Mouse (Mus musculus): Measurements from ENCODE around the gene Dctn2. TPM values are rescaled to one million over a fixed set of nuclear protein-coding genes. Genes with fewer than 3 reads are reported as not detected.
"Not testable (repeated sequence)": the region's sequence is repeated elsewhere in the genome, so short reads cannot be mapped to it uniquely, and the experiment has no call there.

The Dctn2 gene
- polyA plus RNA-seq, 1 experiment from 2014 or later = 188 TPM

DNA sequence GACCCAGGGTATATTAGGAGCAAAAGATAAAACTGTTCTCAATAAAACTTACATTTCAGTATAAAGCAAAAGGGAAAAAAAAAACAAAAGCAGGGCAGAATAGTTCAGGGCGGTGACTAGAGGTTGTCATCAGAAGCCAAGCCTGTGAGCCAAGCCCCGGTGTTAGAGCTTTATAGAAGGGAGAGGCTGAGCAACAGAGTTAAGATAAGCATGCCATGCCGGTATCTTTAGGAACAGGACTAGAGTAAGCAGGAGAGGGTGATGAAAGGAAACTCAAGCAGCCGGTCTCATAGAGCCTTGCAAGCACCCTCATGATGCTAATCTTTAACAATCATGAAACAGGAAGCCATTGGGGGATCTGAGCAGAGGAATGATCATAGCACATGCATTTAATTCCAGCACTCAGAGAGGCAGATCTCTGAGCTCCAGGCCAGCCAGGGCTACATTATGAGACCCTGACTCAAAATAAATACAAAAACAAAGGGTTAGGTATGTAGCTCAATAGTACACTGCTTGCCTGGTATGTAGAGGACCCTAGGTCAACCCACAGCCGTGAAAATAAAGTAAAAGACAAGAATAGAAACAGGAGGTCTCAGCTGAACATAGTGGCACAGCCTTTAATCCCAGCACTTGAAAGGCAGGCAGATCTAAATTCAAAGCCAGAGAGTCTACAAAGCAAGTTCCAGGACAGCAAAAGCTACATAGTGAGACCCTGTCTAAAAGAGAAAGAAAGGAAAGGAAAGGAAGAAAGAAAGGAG, 25.9 kb downstream of the Dctn2 start:
- no peak for ATAC-seq (ENCODE audit: low FRiP score, low read depth)
- H3K36me3 ChIP-seq = peaks cover 45% of the 10 kb centered on the region
- H3K27me3 ChIP-seq = no peaks in the 10 kb centered on the region
- H3K4me2 ChIP-seq (replicated peaks) = peak overlapping the region; percentile 95
- H3K4me1 ChIP-seq = peaks cover 36% of the 10 kb centered on the region
- H3K27ac ChIP-seq = no peak overlapping the region
- H3K4me3 ChIP-seq = peak overlapping the region; percentile 70
- no peaks in the 10 kb centered on the region for H3K9me3 ChIP-seq
- peak overlapping the region; percentile 69 for H3K9ac ChIP-seq
- WGBS = 57% methylated on average over 5 of the region's 5 CpGs

- Histone ChIP-seq H3K4me3 (no peak overlapping the region), H3K36me3 (peaks cover 51% of the 10 kb centered on the region), H3K27me3 (no peaks in the 10 kb centered on the region), H3K4me1 (peaks cover 26% of the 10 kb centered on the region), H3K9me3 (no peaks in the 10 kb centered on the region), H3K4me2 (replicated peaks) (no peak overlapping the region), H3K27ac (no peak overlapping the region), H3K9ac (no peak overlapping the region)
- 88% methylated on average over 6 of the region's 6 CpGs for WGBS
- no peak for ATAC-seq (ENCODE audit: low FRiP score, low read depth)
These were observed 26.9 kb downstream of the Dctn2 start for GRCm38 (mm10) chr10:127292987-127293538.

DNA sequence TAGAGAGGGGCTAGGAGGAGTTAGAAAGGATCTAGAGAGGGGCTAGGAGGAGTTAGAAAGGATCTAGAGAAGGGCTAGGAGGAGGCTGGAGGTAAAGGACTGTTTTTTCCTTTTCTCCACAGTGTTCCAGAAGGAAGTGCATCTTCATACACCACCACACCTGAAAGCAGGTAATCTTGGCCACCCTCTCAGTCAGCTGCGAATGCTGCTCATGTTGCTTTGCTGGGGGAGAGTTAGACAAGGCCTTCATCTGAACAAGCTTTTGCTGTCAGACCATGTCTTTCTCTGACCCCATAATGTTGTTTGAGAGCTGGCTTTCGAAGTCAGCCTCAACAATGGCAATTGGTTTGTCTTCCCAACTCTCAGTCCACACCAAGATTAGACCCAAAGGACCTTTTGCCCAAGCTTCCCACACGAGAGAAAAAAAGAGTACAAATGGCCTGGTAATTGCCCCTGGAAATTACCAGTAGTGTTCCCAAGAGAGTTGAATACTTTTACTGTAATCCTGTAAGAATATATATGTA, 27.5 kb downstream of the Dctn2 start:
- no peak for ATAC-seq (ENCODE audit: low FRiP score, low read depth)
- Histone ChIP-seq H3K27ac (no peak overlapping the region), H3K4me2 (replicated peaks) (no peak overlapping the region), H3K9ac (no peak overlapping the region), H3K27me3 (no peaks in the 10 kb centered on the region), H3K4me3 (no peak overlapping the region), H3K9me3 (no peaks in the 10 kb centered on the region), H3K4me1 (peaks cover 26% of the 10 kb centered on the region), H3K36me3 (peaks cover 52% of the 10 kb centered on the region)
- 80% methylated on average over 3 of the region's 3 CpGs for whole genome bisulfite sequencing

DNA sequence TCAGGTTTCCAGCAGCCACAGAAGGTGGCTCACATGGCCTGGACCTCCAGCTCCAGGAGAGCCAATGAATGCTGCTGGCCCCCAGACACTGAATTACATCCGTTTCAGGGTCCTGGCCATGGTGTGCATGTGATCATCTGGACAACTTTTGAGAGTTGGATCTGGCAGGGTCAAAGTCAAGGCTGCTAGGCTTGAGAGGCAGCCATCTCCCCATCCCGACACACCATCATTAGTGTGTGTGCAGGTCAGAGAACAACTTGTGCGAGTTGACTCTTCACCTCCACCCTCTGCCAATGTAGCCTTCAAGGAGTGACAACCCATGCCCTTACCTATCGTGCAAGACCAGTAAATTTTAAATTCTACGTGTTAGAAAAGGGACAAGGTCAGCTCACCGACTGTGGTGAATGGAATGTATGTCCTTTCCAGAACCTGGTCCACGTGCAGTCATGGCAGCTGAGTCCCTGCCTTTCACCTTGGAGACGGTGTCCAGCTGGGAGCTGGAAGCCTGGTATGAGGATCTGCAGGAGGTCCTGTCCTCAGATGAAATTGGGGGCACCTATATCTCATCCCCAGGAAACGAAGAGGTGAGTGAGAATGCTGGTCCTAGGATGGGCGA, 28.8 kb downstream of the Dctn2 start:
- 89% methylated on average over 10 of the region's 10 CpGs for WGBS
- Histone ChIP-seq H3K9ac (no peak overlapping the region), H3K36me3 (peaks cover 65% of the 10 kb centered on the region)

GRCm38 (mm10) chr10:127295986-127296794, 30.0 kb downstream of the Dctn2 start:
- Histone ChIP-seq H3K36me3 (peaks cover 77% of the 10 kb centered on the region), H3K4me2 (replicated peaks) (no peak overlapping the region), H3K27me3 (no peaks in the 10 kb centered on the region), H3K27ac (no peak overlapping the region), H3K4me1 (peaks cover 18% of the 10 kb centered on the region), H3K9ac (no peak overlapping the region), H3K4me3 (no peak overlapping the region), H3K9me3 (no peaks in the 10 kb centered on the region)
- ATAC-seq (ENCODE audit: low FRiP score, low read depth) = no peak
- WGBS = 91% methylated on average over 24 of the region's 24 CpGs

More for the DNA sequence above, 28.8 kb downstream of the Dctn2 start:
- H3K4me3 ChIP-seq = no peak overlapping the region
- H3K4me2 ChIP-seq (replicated peaks) = no peak overlapping the region
- peaks cover 18% of the 10 kb centered on the region for H3K4me1 ChIP-seq
- H3K27ac ChIP-seq = no peak overlapping the region
- H3K9me3 ChIP-seq = no peaks in the 10 kb centered on the region
- ATAC-seq (ENCODE audit: low FRiP score, low read depth) = no peak
- H3K27me3 ChIP-seq = no peaks in the 10 kb centered on the region

DNA sequence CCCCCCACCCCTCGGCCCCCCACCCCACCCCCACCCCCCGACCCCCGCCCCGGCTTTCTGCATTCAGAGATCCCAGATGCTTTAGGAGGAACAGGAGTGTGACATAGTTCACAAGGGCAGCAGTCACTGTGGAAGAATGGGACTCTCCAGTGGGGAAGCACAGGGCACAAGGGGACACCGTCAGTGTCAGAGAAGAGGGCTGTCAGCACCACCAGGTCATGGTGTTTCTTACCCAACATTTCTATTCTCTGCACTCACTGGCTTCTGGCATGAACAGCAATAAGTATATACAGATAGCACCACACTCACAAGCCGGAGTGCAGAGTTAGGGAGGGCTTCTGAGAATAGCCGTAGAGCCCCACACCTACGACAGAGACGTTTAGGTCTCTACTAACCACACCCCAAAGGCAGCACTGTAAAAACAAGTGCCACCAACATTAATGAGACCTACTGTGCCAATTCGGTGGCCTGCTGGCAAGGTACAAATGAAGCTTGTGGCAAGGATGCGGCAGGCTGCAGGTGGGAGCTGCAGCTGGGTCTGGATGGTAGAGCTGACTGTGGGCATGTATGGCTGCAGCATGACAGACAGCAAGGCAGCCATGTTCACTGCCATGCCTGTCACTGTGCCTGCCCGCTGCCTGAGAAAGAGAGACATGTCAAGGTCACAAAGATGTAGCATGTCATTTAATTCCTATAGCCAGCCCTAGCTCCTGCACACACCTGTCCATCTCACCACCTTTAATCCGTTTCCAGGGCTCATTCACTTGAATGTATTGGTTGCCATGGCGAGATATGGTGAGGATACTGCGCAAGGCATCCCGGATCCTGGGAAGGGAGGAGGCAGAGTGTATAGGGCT, 31.1 kb downstream of the Dctn2 start:
- WGBS = 90% methylated on average over 16 of the region's 16 CpGs

GRCm38 (mm10) chr10:127300361-127300760, 34.2 kb downstream of the Dctn2 start:
- Histone ChIP-seq H3K27me3 (no peaks in the 10 kb centered on the region), H3K27ac (no peak overlapping the region), H3K4me2 (replicated peaks) (no peak overlapping the region), H3K9ac (no peak overlapping the region), H3K4me1 (no peaks in the 10 kb centered on the region), H3K36me3 (peaks cover 93% of the 10 kb centered on the region), H3K9me3 (no peaks in the 10 kb centered on the region), H3K4me3 (no peak overlapping the region)
- 90% methylated on average over 6 of the region's 6 CpGs for WGBS
- ATAC-seq (ENCODE audit: low FRiP score, low read depth) = no peak

More for the DNA sequence above, 31.1 kb downstream of the Dctn2 start:
- Histone ChIP-seq H3K27me3 (no peaks in the 10 kb centered on the region), H3K9me3 (no peaks in the 10 kb centered on the region), H3K4me3 (no peak overlapping the region), H3K9ac (no peak overlapping the region), H3K36me3 (peaks cover 87% of the 10 kb centered on the region), H3K4me1 (peaks cover 7% of the 10 kb centered on the region), H3K27ac (no peak overlapping the region), H3K4me2 (replicated peaks) (no peak overlapping the region)
- ATAC-seq (ENCODE audit: low FRiP score, low read depth) = no peak

DNA sequence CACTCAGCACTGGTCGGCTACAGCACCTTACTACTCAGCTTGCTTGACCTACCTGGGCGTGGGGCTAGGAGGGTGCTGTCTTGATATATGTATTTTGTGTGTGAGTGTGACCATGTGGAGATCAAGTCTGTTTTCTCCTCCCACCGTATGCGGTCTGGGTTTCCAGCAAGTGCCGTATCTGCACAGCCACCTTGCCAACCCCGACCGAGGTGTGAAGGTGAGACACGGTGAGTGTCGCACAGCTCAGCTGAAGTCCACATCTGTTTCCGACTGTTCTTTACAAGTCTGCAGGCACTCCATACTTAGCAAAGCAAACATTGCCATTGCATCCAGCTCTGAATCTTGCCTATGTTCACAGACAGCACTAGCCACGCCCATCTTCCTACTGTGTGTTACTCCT, 37.0 kb downstream of the Dctn2 start:
- Histone ChIP-seq H3K4me1 (no peaks in the 10 kb centered on the region), H3K4me2 (replicated peaks) (no peak overlapping the region), H3K27me3 (no peaks in the 10 kb centered on the region), H3K4me3 (no peak overlapping the region), H3K36me3 (peaks cover 94% of the 10 kb centered on the region), H3K9me3 (no peaks in the 10 kb centered on the region), H3K27ac (no peak overlapping the region), H3K9ac (no peak overlapping the region)
- WGBS = 93% methylated on average over 11 of the region's 11 CpGs
- ATAC-seq (ENCODE audit: low FRiP score, low read depth) = no peak

DNA sequence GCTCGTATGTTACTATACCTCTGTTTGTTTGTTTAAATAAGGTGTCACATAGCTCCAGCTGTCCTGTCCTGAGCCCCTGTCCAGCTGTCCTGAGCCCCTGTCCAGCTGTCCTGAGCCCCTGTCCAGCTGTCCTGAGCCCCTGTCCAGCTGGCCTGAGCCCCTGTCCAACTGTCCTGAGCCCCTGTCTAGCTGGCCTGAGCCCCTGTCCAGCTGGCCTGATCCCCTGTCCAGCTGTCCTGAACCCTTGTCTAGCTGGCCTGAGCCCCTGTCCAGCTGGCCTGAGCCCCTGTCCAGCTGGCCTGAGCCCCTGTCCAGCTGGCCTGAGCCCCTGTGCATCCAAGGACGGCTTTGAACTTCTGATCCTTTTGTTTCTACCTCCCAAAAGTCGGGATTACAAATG, 43.0 kb downstream of the Dctn2 start:
- 90% methylated on average over 3 of the region's 3 CpGs for WGBS
- Histone ChIP-seq H3K4me1 (peaks cover 10% of the 10 kb centered on the region), H3K36me3 (peaks cover 52% of the 10 kb centered on the region)
- H3K4me2 ChIP-seq (replicated peaks); H3K9me3 ChIP-seq; H3K27ac ChIP-seq; H3K4me3 ChIP-seq; H3K9ac ChIP-seq; ATAC-seq (ENCODE audit: low FRiP score, low read depth); H3K27me3 ChIP-seq: not testable (repeated sequence)

- Histone ChIP-seq H3K9me3 (no peaks in the 10 kb centered on the region), H3K4me2 (replicated peaks) (peak overlapping the region; percentile 83), H3K4me3 (peak overlapping the region; percentile 74), H3K27ac (peak overlapping the region; percentile 53), H3K36me3 (peaks cover 36% of the 10 kb centered on the region), H3K27me3 (no peaks in the 10 kb centered on the region), H3K4me1 (peaks cover 10% of the 10 kb centered on the region), H3K9ac (peak overlapping the region; percentile 79)
- ATAC-seq (ENCODE audit: low FRiP score, low read depth) = peak; percentile 45
- WGBS = 33% methylated on average over 23 of the region's 23 CpGs
These were observed 44.6 kb downstream of the Dctn2 start for GRCm38 (mm10) chr10:127310523-127311475.

Measured in limb, embryonic 13.5 days (tissue).